Mouse (Mus musculus): ENCODE results near the gene Kdm2a. TPM values are rescaled to one million over a fixed set of nuclear protein-coding genes. Genes with fewer than 3 reads are reported as not detected.

Gene Kdm2a
- polyA plus RNA-seq, 1 experiment from 2014 or later: 35.5 TPM

GRCm38 (mm10) chr19:4436254-4436653 is 38.2 kb upstream of the Kdm2a start:
- Histone ChIP-seq H3K9me3 (no peaks in the 10 kb centered on the region), H3K27ac (replicated peaks) (no peak overlapping the region), H3K4me2 (no peak overlapping the region), H3K36me3 (peaks cover 28% of the 10 kb centered on the region), H3K4me1 (peaks cover 37% of the 10 kb centered on the region), H3K4me3 (no peak overlapping the region), H3K9ac (no peak overlapping the region), H3K27me3 (replicated peaks) (no peaks in the 10 kb centered on the region)
- ATAC-seq (ENCODE audit: extremely low read depth, insufficient number of reproducible peaks, low FRiP score, low TSS enrichment): no peak
- 34% methylated on average over 3 of the region's 3 CpGs for WGBS

- WGBS: 91% methylated on average over 1 of the region's 1 CpGs
- Histone ChIP-seq H3K9me3 (no peaks in the 10 kb centered on the region), H3K4me1 (peaks cover 25% of the 10 kb centered on the region), H3K36me3 (peaks cover 40% of the 10 kb centered on the region), H3K27ac (replicated peaks) (no peak overlapping the region), H3K27me3 (replicated peaks) (no peaks in the 10 kb centered on the region), H3K4me2 (no peak overlapping the region), H3K4me3 (no peak overlapping the region), H3K9ac (no peak overlapping the region)
- ATAC-seq (ENCODE audit: extremely low read depth, insufficient number of reproducible peaks, low FRiP score, low TSS enrichment): no peak
Observed at GRCm38 (mm10) chr19:4434999-4435398, 36.9 kb upstream of the Kdm2a start.

- no peak for ATAC-seq (ENCODE audit: extremely low read depth, insufficient number of reproducible peaks, low FRiP score, low TSS enrichment)
- Histone ChIP-seq H3K4me2 (no peak overlapping the region), H3K4me1 (peaks cover 16% of the 10 kb centered on the region), H3K36me3 (peaks cover 48% of the 10 kb centered on the region), H3K4me3 (no peak overlapping the region), H3K27ac (replicated peaks) (no peak overlapping the region), H3K9me3 (no peaks in the 10 kb centered on the region), H3K9ac (no peak overlapping the region), H3K27me3 (replicated peaks) (no peaks in the 10 kb centered on the region)
- WGBS: 73% methylated on average over 1 of the region's 1 CpGs
Observed at GRCm38 (mm10) chr19:4433756-4434155, 35.7 kb upstream of the Kdm2a start.

DNA sequence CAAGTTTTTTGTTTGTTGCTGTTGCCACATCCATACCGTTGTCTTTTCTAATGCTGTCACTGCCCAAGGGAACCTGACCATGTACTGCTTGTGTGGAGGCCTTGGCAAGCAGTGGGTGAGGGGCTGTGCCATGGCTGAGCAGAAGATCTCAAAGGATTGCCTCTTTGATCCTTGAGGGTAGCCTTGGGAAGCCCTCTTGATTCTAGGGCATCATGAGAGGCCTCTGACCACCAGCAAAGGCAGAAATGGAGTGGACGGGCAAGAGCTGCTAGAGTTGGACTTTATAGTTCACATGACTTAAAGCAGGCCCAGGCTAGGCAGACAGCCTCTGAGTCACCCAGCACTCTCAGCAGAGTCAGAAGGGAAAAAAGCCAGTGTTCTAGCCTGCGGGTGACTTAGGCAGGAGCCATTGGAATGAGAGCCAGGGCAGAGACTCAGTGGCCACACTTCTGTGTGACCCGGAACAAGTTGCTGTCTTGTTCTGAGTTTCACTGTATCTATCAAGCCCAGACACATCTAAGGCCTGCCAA is 32.1 kb upstream of the Kdm2a start:
- Histone ChIP-seq H3K36me3 (peaks cover 60% of the 10 kb centered on the region), H3K4me1 (no peaks in the 10 kb centered on the region), H3K4me2 (no peak overlapping the region), H3K4me3 (no peak overlapping the region), H3K9ac (no peak overlapping the region), H3K27ac (replicated peaks) (no peak overlapping the region), H3K9me3 (no peaks in the 10 kb centered on the region), H3K27me3 (replicated peaks) (no peaks in the 10 kb centered on the region)
- WGBS: 82% methylated on average over 4 of the region's 4 CpGs
- no peak for ATAC-seq (ENCODE audit: extremely low read depth, insufficient number of reproducible peaks, low FRiP score, low TSS enrichment)

- 73% methylated on average over 19 of the region's 19 CpGs for WGBS
- no peaks in the 10 kb centered on the region for H3K4me1 ChIP-seq
Observed at GRCm38 (mm10) chr19:4425610-4426366, 27.7 kb upstream of the Kdm2a start.

DNA sequence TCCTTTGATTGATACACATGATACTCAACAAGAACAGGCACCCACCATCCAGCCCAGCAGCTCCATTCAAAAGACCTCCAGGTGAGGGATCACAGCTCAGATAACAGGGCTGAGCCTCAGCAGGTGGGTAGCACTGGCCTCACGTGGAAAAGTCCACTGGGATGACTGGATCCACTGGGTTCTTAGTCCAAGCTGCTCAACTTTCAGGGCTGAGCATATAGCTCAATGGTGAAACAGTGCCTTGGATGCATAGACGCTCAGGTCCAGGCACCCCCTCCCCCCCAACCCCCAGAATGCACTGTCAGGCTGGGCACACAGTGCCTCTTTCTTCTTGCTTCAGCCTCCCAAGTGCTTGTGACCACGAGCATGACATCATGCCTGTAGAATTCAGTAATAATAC is 24.9 kb upstream of the Kdm2a start:
- H3K4me3 ChIP-seq: no peak overlapping the region
- no peak overlapping the region for H3K27ac ChIP-seq (replicated peaks)
- no peak for ATAC-seq (ENCODE audit: extremely low read depth, insufficient number of reproducible peaks, low FRiP score, low TSS enrichment)
- H3K4me1 ChIP-seq: no peaks in the 10 kb centered on the region
- no peak overlapping the region for H3K9ac ChIP-seq
- H3K27me3 ChIP-seq (replicated peaks): no peaks in the 10 kb centered on the region
- H3K4me2 ChIP-seq: no peak overlapping the region
- H3K9me3 ChIP-seq: no peaks in the 10 kb centered on the region
- WGBS: 78% methylated on average over 3 of the region's 3 CpGs
- peaks cover 67% of the 10 kb centered on the region for H3K36me3 ChIP-seq

More at GRCm38 (mm10) chr19:4425610-4426366, 27.7 kb upstream of the Kdm2a start:
- Histone ChIP-seq H3K4me3 (no peak overlapping the region), H3K36me3 (peaks cover 80% of the 10 kb centered on the region), H3K9ac (no peak overlapping the region), H3K4me2 (no peak overlapping the region), H3K27me3 (replicated peaks) (no peaks in the 10 kb centered on the region), H3K27ac (replicated peaks) (no peak overlapping the region), H3K9me3 (no peaks in the 10 kb centered on the region)
- ATAC-seq (ENCODE audit: extremely low read depth, insufficient number of reproducible peaks, low FRiP score, low TSS enrichment): no peak

GRCm38 (mm10) chr19:4422581-4422980 is 24.5 kb upstream of the Kdm2a start:
- Histone ChIP-seq H3K36me3 (peaks cover 63% of the 10 kb centered on the region), H3K4me3 (no peak overlapping the region), H3K27ac (replicated peaks) (no peak overlapping the region), H3K27me3 (replicated peaks) (no peaks in the 10 kb centered on the region), H3K9me3 (no peaks in the 10 kb centered on the region), H3K4me1 (no peaks in the 10 kb centered on the region), H3K9ac (no peak overlapping the region), H3K4me2 (no peak overlapping the region)
- 83% methylated on average over 3 of the region's 3 CpGs for WGBS
- no peak for ATAC-seq (ENCODE audit: extremely low read depth, insufficient number of reproducible peaks, low FRiP score, low TSS enrichment)

- Histone ChIP-seq H3K4me1 (no peaks in the 10 kb centered on the region), H3K9me3 (no peaks in the 10 kb centered on the region), H3K4me2 (no peak overlapping the region), H3K4me3 (no peak overlapping the region), H3K27ac (replicated peaks) (no peak overlapping the region), H3K27me3 (replicated peaks) (no peaks in the 10 kb centered on the region), H3K9ac (no peak overlapping the region), H3K36me3 (peaks cover 43% of the 10 kb centered on the region)
- no peak for ATAC-seq (ENCODE audit: extremely low read depth, insufficient number of reproducible peaks, low FRiP score, low TSS enrichment)
- 73% methylated on average over 8 of the region's 8 CpGs for WGBS
Observed at GRCm38 (mm10) chr19:4420153-4420910, 22.2 kb upstream of the Kdm2a start.

- peaks cover 37% of the 10 kb centered on the region for H3K36me3 ChIP-seq
- no peak overlapping the region for H3K4me2 ChIP-seq
- no peak overlapping the region for H3K27ac ChIP-seq (replicated peaks)
- H3K9ac ChIP-seq: no peak overlapping the region
- H3K27me3 ChIP-seq (replicated peaks): no peaks in the 10 kb centered on the region
- no peak overlapping the region for H3K4me3 ChIP-seq
- 89% methylated on average over 5 of the region's 5 CpGs for WGBS
- ATAC-seq (ENCODE audit: extremely low read depth, insufficient number of reproducible peaks, low FRiP score, low TSS enrichment): no peak
- H3K9me3 ChIP-seq: no peaks in the 10 kb centered on the region
- H3K4me1 ChIP-seq: no peaks in the 10 kb centered on the region
Observed at GRCm38 (mm10) chr19:4419711-4420110, 21.6 kb upstream of the Kdm2a start.

- Histone ChIP-seq H3K27me3 (replicated peaks) (no peaks in the 10 kb centered on the region), H3K27ac (replicated peaks) (no peak overlapping the region), H3K9ac (no peak overlapping the region), H3K4me2 (no peak overlapping the region), H3K36me3 (peaks cover 25% of the 10 kb centered on the region), H3K4me1 (no peaks in the 10 kb centered on the region), H3K9me3 (no peaks in the 10 kb centered on the region), H3K4me3 (no peak overlapping the region)
- no peak for ATAC-seq (ENCODE audit: extremely low read depth, insufficient number of reproducible peaks, low FRiP score, low TSS enrichment)
Observed at GRCm38 (mm10) chr19:4417713-4418112, 19.6 kb upstream of the Kdm2a start.

GRCm38 (mm10) chr19:4417183-4417582 is 19.1 kb upstream of the Kdm2a start:
- WGBS: 0% methylated on average over 1 of the region's 1 CpGs
- Histone ChIP-seq H3K4me1 (no peaks in the 10 kb centered on the region), H3K27ac (replicated peaks) (no peak overlapping the region), H3K36me3 (peaks cover 20% of the 10 kb centered on the region), H3K4me3 (no peak overlapping the region), H3K27me3 (replicated peaks) (no peaks in the 10 kb centered on the region), H3K9ac (no peak overlapping the region), H3K9me3 (no peaks in the 10 kb centered on the region), H3K4me2 (no peak overlapping the region)
- ATAC-seq (ENCODE audit: extremely low read depth, insufficient number of reproducible peaks, low FRiP score, low TSS enrichment): no peak
